Mouse (Mus musculus): Measurements from ENCODE around the gene Swsap1.

The Swsap1 gene

GRCm38 (mm10) chr9:21955570-21956281 lies at the start of gene Swsap1:
Gene Swsap1, plus strand, starts transcription at chr9:21955755.
- DNase-seq (ENCODE audit: low spot score in 2 of 2), result peak; percentile 99 to 100

- DNase-seq (ENCODE audit: low spot score in 2 of 2), result no peak
Measured at GRCm38 (mm10) chr9:21908216-21908615, 47.3 kb upstream of the Swsap1 start.

GRCm38 (mm10) chr9:21909474-21910223 lies 45.9 kb upstream of the Swsap1 start:
- no peak for DNase-seq (ENCODE audit: low spot score in 2 of 2)

- DNase-seq (ENCODE audit: low spot score in 2 of 2), result no peak
Measured at GRCm38 (mm10) chr9:21916851-21917492, 38.6 kb upstream of the Swsap1 start.

GRCm38 (mm10) chr9:21917493-21918034 lies 38.0 kb upstream of the Swsap1 start:
- DNase-seq (ENCODE audit: low spot score in 2 of 2), result peak in 1 of 2 experiments; percentile 39

GRCm38 (mm10) chr9:21918035-21918592 lies 37.4 kb upstream of the Swsap1 start, which contains the start of gene Rab3d:
Gene Rab3d, minus strand, starts transcription at chr9:21918192.
- peak; percentile 95 to 96 for DNase-seq (ENCODE audit: low spot score in 2 of 2)

- no peak for DNase-seq (ENCODE audit: low spot score in 2 of 2)
Measured at GRCm38 (mm10) chr9:21918692-21919384, 36.7 kb upstream of the Swsap1 start.

- no peak for DNase-seq (ENCODE audit: low spot score in 2 of 2)
Measured at GRCm38 (mm10) chr9:21923036-21923435, 32.5 kb upstream of the Swsap1 start.

GRCm38 (mm10) chr9:21923490-21924098 lies 32.0 kb upstream of the Swsap1 start:
- no peak for DNase-seq (ENCODE audit: low spot score in 2 of 2)

GRCm38 (mm10) chr9:21924099-21924493 lies 31.5 kb upstream of the Swsap1 start:
- DNase-seq (ENCODE audit: low spot score in 2 of 2), result peak; percentile 97

GRCm38 (mm10) chr9:21925034-21925433 lies 30.5 kb upstream of the Swsap1 start:
- DNase-seq (ENCODE audit: low spot score in 2 of 2), result no peak

GRCm38 (mm10) chr9:21925506-21925905 lies 30.0 kb upstream of the Swsap1 start:
- no peak for DNase-seq (ENCODE audit: low spot score in 2 of 2)

GRCm38 (mm10) chr9:21926155-21926554 lies 29.4 kb upstream of the Swsap1 start:
- DNase-seq (ENCODE audit: low spot score in 2 of 2), result no peak

GRCm38 (mm10) chr9:21926784-21927183 lies 28.8 kb upstream of the Swsap1 start:
- no peak for DNase-seq (ENCODE audit: low spot score in 2 of 2)

GRCm38 (mm10) chr9:21927208-21927753 lies 28.3 kb upstream of the Swsap1 start, which contains the start of the genes Ccdc159 and Tmem205:
Gene Ccdc159, plus strand, starts transcription at chr9:21927471.
Gene Tmem205, minus strand, starts transcription at chr9:21927556.
- peak; percentile 96 to 98 for DNase-seq (ENCODE audit: low spot score in 2 of 2)

GRCm38 (mm10) chr9:21929208-21929607 lies 26.3 kb upstream of the Swsap1 start:
- DNase-seq (ENCODE audit: low spot score in 2 of 2), result no peak

- no peak for DNase-seq (ENCODE audit: low spot score in 2 of 2)
Measured at GRCm38 (mm10) chr9:21932006-21932405, 23.5 kb upstream of the Swsap1 start.

GRCm38 (mm10) chr9:21932445-21933137 lies 23.0 kb upstream of the Swsap1 start:
- DNase-seq (ENCODE audit: low spot score in 2 of 2), result no peak

GRCm38 (mm10) chr9:21934021-21934420 lies 21.5 kb upstream of the Swsap1 start:
- DNase-seq (ENCODE audit: low spot score in 2 of 2), result no peak

Data from heart, adult 9 months (tissue).